Mouse (Mus musculus) ovary, adult 10 weeks (tissue): ENCODE data around the gene Chmp1a. TPM values are rescaled to one million over a fixed set of nuclear protein-coding genes. Genes with fewer than 3 reads are reported as not detected.

ENCODE experiments used
- polyA plus RNA-seq: library from polyadenylated mRNA; stranded (reverse); fragments of 350-450 nt; fragmentation: Illumina TruSeq; extraction: RNeasy Lipid Tissue Mini Kit (QIAGEN cat#74804); gene quantifications from one replicate; pipeline ENCODE4 v1.2.3, GENCODE M21; 2014

Chmp1a gene
- 3.4 TPM for polyA plus RNA-seq

GRCm38 (mm10) chr8:123212321-123213117 is at the start of gene Chmp1a, which contains the start of gene Spata33:
TSS of gene Chmp1a (minus strand) at chr8:123212763.
TSS of gene Spata33 (plus strand) at chr8:123212832.

GRCm38 (mm10) chr8:123254099-123254885 is 41.7 kb upstream of the Chmp1a start, which contains the start of the genes Zfp276 and Vps9d1:
TSS of gene Zfp276 (plus strand) at chr8:123254195.
TSS of gene Vps9d1 (minus strand) at chr8:123254348.

GRCm38 (mm10) chr8:123235520-123236497 is 23.2 kb upstream of the Chmp1a start, which contains the start of gene Spata2l:
TSS of gene Spata2l (minus strand) at chr8:123236233.

GRCm38 (mm10) chr8:123224278-123225266 is 12.0 kb upstream of the Chmp1a start, which contains the start of gene Cdk10:
TSS of gene Cdk10 (plus strand) at chr8:123224842.

GRCm38 (mm10) chr8:123185566-123186409 is 26.8 kb downstream of the Chmp1a start, which contains the start of gene Dpep1:
TSS of gene Dpep1 (plus strand) at chr8:123186242.

GRCm38 (mm10) chr8:123157888-123158465 is 54.6 kb downstream of the Chmp1a start, which contains the start of gene Sult5a1:
TSS of gene Sult5a1 (minus strand) at chr8:123158315.

Other genes with a start within 250 kb of the Chmp1a start
- 57.1 TPM for gene Ankrd11, start 170.5 kb downstream of the Chmp1a start, polyA plus RNA-seq
- gene Spg7, start 149.8 kb downstream of the Chmp1a start, polyA plus RNA-seq: 16.1 TPM
- gene Rpl13, start 110.4 kb downstream of the Chmp1a start, polyA plus RNA-seq: 52.1 TPM
- not detected for gene Cpne7, start 95.4 kb downstream of the Chmp1a start, polyA plus RNA-seq
- 1.1 TPM for gene Sult5a1, start 54.4 kb downstream of the Chmp1a start, polyA plus RNA-seq
- gene Dpep1, start 26.5 kb downstream of the Chmp1a start, polyA plus RNA-seq: 1.4 TPM
- 2.8 TPM for gene Spata33, start 69 bp upstream of the Chmp1a start, polyA plus RNA-seq
- 1.3 TPM for gene Cdk10, start 12.1 kb upstream of the Chmp1a start, polyA plus RNA-seq
- gene Spata2l, start 23.5 kb upstream of the Chmp1a start, polyA plus RNA-seq: not detected
- 1.4 TPM for gene Zfp276, start 41.4 kb upstream of the Chmp1a start, polyA plus RNA-seq
- gene Vps9d1, start 41.6 kb upstream of the Chmp1a start, polyA plus RNA-seq: 1.2 TPM
- gene Fanca, start 105.8 kb upstream of the Chmp1a start, polyA plus RNA-seq: 0.97 TPM
- not detected for gene Spire2, start 120.0 kb upstream of the Chmp1a start, polyA plus RNA-seq
- gene Tcf25, start 161.0 kb upstream of the Chmp1a start, polyA plus RNA-seq: 194 TPM
- not detected for gene Mc1r, start 194.3 kb upstream of the Chmp1a start, polyA plus RNA-seq
- gene Tubb3, start 198.7 kb upstream of the Chmp1a start, polyA plus RNA-seq: 1.1 TPM
- 2.8 TPM for gene Def8, start 210.8 kb upstream of the Chmp1a start, polyA plus RNA-seq